Mouse (Mus musculus): ENCODE data around the gene Ptprn2.

The Ptprn2 gene

DNA sequence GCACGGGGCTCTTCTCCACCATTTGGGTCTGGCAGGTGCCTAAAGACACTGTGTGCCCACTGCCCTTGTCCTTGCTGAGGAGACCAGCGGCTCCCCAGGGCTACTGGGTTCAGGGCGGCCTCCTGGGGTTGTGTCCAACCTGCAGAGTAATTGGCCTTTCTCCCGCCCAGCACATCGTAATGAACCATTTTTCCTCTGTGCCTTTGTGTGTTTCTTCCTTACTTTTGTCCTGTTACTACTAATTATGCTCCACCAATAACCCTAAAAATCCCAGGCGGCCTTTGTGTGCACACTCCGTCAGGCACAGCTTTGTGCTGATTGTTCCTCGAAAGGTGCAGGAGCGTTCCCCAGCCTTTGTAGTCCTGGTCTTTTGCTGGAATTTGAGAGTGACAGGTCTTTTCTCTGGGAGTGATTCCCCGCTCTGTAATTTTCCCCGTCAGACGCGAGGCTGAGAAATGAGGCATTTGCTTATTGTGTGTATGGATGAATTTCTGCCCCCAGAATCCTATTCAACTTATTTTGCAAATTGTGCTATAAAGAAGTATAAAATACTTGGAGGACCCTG is 690.8 kb downstream of the Ptprn2 start:
- no peak for DNase-seq

DNA sequence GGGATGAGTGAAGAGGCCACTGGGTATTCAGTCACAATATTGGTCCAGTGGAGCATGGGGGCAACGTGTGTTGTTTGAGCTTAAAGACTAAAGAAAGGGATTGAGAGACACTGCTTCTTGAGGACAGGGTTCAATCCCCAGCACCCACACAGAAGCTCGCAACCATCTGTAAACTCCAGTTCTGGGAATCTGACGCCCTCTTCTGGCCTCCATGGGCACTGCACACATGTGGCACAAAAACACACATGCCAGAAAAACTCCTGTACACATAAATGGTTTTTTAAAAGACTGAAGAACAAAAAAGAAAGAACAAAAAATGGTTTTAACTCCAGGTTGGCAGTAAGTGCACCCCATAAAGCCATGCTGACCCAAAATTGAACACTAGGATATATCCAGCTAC is 701.6 kb downstream of the Ptprn2 start:
- no peak for DNase-seq

DNA sequence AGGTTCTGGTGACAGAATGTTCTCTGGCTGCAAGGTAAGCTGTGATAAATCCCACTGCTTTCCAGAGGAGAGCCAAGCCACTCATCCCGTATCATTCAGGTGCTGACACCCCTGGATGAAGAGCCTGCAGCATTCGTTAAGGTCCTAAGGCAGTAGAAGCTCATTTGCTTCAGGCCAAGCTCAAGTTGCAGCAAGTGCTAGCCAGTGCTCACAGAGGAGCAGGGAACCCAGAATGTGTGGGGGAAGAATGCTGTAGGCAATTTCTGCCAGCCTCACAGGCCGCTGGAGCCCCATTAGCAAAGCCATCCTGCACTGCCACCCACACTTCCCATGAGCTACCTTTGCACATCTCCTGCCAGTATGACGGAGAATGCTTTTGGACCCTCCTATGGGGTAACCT is 706.5 kb downstream of the Ptprn2 start:
- no peak for DNase-seq

DNA sequence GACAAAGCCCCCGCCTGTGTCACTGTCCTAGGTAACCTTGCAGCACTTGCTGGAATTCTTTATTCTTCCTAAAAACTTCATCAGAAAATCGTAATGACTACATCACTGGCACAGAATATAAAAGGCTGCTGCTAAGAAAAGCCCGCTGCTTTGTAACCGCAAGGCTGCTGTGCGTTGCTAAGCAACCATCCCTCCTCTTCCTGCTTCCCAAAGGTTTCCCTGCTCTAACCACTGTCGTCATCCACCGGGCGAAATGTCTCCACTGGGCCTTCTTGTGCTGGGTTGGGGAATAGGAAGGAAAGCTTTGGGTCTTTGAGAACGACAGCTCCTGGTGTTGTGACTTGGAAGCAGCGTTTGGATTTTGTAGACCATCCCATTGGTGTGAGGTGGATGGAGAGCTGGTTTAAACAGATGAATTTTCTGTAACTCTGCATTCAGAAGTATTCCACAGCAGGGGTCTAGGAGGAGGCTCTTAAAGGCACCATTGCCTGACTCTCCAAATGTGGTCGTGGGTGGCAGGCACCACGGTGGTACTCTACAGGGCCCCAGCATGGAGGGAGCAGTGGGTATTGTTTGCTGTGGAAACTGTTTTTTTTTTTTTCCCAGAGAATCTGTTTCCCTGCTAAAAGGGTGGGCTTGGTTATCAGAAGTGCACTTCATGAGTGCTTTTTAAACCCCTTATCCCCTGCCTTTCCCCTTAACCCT is 711.4 kb downstream of the Ptprn2 start:
- DNase-seq: no peak

- DNase-seq: no peak
These were observed 712.6 kb downstream of the Ptprn2 start for GRCm38 (mm10) chr12:117198093-117198492.

GRCm38 (mm10) chr12:117200117-117200516 is 714.6 kb downstream of the Ptprn2 start:
- peak; percentile 72 to 74 for DNase-seq

GRCm38 (mm10) chr12:117200590-117200989 is 715.1 kb downstream of the Ptprn2 start:
- DNase-seq: no peak

DNA sequence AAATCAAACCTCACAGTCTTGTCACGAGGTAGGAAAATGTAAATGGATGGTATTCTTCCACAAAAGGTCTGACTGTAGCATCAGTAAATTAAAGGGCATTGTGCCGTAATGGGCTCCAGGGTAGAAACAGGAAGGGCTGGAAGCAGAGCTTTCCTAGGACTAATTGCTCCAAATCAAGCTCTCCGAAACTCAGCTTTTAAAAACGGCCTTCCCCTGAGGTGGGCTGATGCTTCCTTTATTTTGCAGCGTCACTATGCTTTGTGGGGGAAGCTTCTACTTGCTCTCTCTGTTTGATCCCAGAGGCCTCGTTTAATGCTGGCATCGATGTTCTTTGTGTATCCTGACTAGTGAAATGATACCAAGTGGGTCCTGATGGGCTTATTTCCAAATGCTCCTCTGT is 718.0 kb downstream of the Ptprn2 start:
- DNase-seq: no peak

GRCm38 (mm10) chr12:117204905-117205304 is 719.4 kb downstream of the Ptprn2 start:
- no peak for DNase-seq

GRCm38 (mm10) chr12:117207421-117208120 is 722.1 kb downstream of the Ptprn2 start:
- peak; percentile 12 to 36 for DNase-seq

DNA sequence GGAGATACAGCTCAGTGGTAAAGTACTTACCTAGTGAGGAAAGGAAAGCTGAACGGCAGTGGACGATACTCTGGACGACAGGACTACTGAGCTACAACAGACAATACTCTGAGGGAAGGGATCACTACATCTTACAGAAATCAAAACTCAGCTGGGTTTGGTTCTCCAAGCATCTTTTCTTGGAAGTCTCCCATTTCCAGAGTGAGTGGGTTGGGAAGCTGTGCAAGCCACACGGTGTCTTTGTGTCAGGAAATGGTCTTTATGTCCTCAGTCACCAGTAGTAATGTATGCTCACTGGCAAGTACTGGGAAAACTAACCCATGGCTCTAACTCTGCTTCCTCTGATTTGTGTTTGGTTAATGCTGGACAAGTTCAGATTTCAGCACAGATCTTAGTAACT is 724.9 kb downstream of the Ptprn2 start:
- no peak for DNase-seq

GRCm38 (mm10) chr12:117213531-117213930 is 728.0 kb downstream of the Ptprn2 start:
- no peak for DNase-seq

DNA sequence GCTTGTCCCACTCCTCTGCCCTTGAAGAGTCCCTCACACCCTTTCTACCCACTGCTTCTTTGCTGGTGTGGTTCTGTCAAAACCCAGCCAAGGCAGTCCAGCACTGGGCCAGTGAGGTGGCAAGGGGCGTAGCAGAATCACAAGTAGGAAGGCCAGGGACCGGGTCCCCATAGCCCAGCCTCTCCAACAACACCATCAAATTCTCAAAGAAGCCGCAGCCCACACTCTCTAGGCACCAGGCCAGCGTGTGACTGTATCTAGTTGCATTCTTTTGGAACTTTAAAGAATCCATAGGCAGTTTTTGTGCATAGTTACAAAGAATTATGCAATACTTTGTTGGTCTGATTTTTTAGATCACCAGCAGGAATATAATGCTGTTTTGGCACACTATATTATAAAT is 728.8 kb downstream of the Ptprn2 start:
- no peak for DNase-seq

DNA sequence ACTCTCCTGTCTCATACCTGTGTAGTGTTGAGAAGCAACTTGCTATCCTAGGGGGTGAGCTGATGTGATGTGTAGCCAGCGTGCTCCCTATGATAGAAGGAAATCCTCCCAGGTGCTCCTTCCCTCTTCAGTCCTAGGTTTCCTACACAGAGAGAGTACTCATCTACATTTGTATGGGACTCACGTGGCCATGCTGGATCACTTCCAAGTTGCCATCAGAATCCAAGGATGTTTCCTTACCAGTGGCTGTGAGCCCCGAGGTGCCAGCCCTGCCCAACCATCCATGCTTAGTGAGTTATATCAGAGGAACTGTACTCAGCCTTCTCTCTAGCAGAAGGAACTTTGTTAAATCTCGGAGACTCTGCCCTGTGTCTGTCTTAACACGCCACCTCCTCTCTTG is 729.4 kb downstream of the Ptprn2 start:
- DNase-seq: no peak

DNA sequence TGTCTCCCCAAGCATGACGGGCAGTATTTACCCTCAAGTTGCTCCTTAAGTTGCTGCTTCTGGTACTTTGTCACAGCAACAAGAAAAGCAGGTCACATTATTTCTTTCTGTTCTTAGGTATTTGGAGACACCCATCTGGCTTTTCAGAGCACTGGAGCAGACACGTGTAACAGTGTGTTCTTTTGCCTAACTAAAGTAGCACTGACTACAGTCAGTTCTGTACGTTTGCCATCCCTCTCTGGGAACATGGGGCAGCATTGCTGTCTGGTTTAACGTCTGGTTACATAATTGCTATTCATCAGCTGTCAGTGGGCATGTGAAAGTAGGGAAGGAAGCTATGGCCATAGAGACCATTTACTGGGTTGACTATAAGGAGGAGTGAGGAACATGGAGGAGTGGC is 736.4 kb downstream of the Ptprn2 start:
- DNase-seq: no peak

- DNase-seq: peak in 1 of 2 experiments; percentile 35
These were observed 738.5 kb downstream of the Ptprn2 start for GRCm38 (mm10) chr12:117224036-117224435.

DNA sequence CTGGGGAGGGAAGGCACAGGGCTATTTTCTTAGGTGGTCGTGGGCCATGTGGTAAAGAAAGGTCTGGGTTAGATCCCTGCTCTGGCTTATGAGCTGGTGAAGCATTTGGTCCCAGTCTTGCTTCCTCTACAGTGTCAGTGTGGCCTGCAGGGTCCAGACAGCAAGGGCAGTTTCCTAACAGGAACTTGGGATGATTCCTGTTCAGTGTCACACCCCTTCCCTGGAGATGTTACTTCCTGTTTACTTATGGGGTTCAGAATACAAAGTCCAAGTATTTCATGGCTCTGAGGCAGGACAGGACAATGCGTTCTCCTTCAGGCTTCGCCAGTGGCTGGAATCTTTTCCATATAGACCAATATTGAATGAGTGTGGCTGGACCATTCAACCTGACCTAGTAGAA is 741.7 kb downstream of the Ptprn2 start:
- DNase-seq: peak in 1 of 2 experiments; percentile 8

- DNase-seq: no peak
These were observed 743.9 kb downstream of the Ptprn2 start for GRCm38 (mm10) chr12:117229442-117229841.

- no peak for DNase-seq
These were observed 744.8 kb downstream of the Ptprn2 start for GRCm38 (mm10) chr12:117230282-117230681.

DNA sequence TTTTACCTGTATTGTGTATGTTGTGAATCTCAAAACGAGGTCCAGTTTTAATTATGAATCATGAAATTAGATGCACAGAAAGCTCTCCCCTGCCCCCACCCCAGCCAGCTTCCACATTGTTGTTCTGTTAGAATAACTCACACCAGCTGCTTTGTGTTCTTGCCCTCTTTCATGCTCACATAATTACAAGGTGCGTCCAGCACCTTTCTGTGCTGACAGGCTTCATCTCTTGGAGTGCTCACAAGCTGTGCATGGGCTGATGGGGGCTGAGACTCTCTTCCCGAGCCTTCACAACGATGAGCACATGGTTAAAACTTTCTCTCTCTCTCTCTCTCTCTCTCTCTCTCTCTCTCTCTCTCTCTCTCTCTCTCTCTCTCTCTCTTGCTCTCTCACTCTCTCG is 746.3 kb downstream of the Ptprn2 start:
- no peak for DNase-seq

- no peak for DNase-seq
These were observed 749.6 kb downstream of the Ptprn2 start for GRCm38 (mm10) chr12:117235114-117235513.

- DNase-seq: no peak
These were observed 750.7 kb downstream of the Ptprn2 start for GRCm38 (mm10) chr12:117236020-117236734.

GRCm38 (mm10) chr12:117236981-117237380 is 751.5 kb downstream of the Ptprn2 start:
- DNase-seq: no peak

Data from lung, postnatal 4 days (tissue).